Mouse (Mus musculus) spleen, adult 2 months (tissue): ENCODE measurements around the gene Mib2. TPM values are rescaled to one million over a fixed set of nuclear protein-coding genes. Genes with fewer than 3 reads are reported as not detected.

ENCODE experiments used
- DNase-seq, 2 experiments: peaks; one replicate each; pipeline versions ENCODE4 v3.0.0 to v3.0.0-alpha.2; 2012 to 2021; ENCODE audit warnings: low spot score in 2 of 2, low read depth in 1 of 2
- H3K27ac ChIP-seq: fragments of 200-500 bp; 2 replicates; pipeline ENCODE4 v1.5.1; 2012; ENCODE audit warnings: low read length, inconsistent platforms; ENCODE audit not compliant: insufficient read depth
- H3K27me3 ChIP-seq: fragments of 200-500 bp; 2 replicates; pipeline ENCODE4 v1.6.1; 2012; ENCODE audit warnings: mild to moderate bottlenecking, moderate library complexity, low read length, inconsistent platforms; ENCODE audit not compliant: control insufficient read depth, insufficient read depth
- H3K36me3 ChIP-seq: fragments of 200-500 bp; 2 replicates; pipeline ENCODE4 v1.6.1; 2012; ENCODE audit warnings: mild to moderate bottlenecking, low read length, inconsistent platforms; ENCODE audit not compliant: control insufficient read depth, insufficient read depth
- H3K4me1 ChIP-seq: fragments of 200-500 bp; 2 replicates; pipeline ENCODE4 v1.6.1; 2011; ENCODE audit warnings: inconsistent platforms; ENCODE audit not compliant: control insufficient read depth, insufficient read depth, insufficient read length
- H3K4me3 ChIP-seq: fragments of 200-500 bp; 2 replicates; pipeline ENCODE4 v1.5.1; 2011; ENCODE audit warnings: mild to moderate bottlenecking, inconsistent platforms; ENCODE audit not compliant: insufficient read depth, insufficient read length; ENCODE audit errors: extremely low read depth
- CTCF ChIP-seq: fragments of 200-500 bp; IDR thresholded peaks from 2 replicates; pipeline ENCODE4 v1.5.1; 2011; ENCODE audit warnings: mild to moderate bottlenecking, inconsistent platforms; ENCODE audit not compliant: insufficient read depth, insufficient read length, insufficient replicate concordance; ENCODE audit errors: extremely low read depth
- POLR2A ChIP-seq: fragments of 200-500 bp; IDR thresholded peaks from 2 replicates; pipeline ENCODE4 v1.6.1; 2011; ENCODE audit warnings: low read depth, low read length, inconsistent platforms
- WGBS: fragments of 180-500 bp; shearing (Covaris S2); methylation state at CpG from one replicate; pipeline ENCODE4 v1.1.7; 2018; 5-methylcytosine and 5-hydroxymethylcytosine counted together
- polyA plus RNA-seq: library from polyadenylated mRNA; depleted of rRNA; stranded (reverse); fragments of >200 nt; gene quantifications from 2 replicates; pipeline ENCODE4 v1.2.3, GENCODE M21; 2012

Gene Mib2
- polyA plus RNA-seq, 1 experiment, result 56.8 TPM

- H3K36me3 ChIP-seq, result peaks cover 53% of the 10 kb centered on the region
- no peak for TF ChIP-seq POLR2A
- no peak for TF ChIP-seq CTCF
- H3K4me3 ChIP-seq, result no peak overlapping the region
- no peak for DNase-seq
- no peaks in the 10 kb centered on the region for H3K27me3 ChIP-seq
- no peaks in the 10 kb centered on the region for H3K4me1 ChIP-seq
- no peak overlapping the region for H3K27ac ChIP-seq
- 98% methylated on average over 1 of the region's 1 CpGs for WGBS
These were observed 25.5 kb downstream of the Mib2 start for GRCm38 (mm10) chr4:155643531-155643930.

GRCm38 (mm10) chr4:155635766-155636499 is 33.1 kb downstream of the Mib2 start:
- H3K36me3 ChIP-seq, result peaks cover 47% of the 10 kb centered on the region
- H3K4me3 ChIP-seq, result no peak overlapping the region
- no peak overlapping the region for H3K27ac ChIP-seq
- no peak for DNase-seq
- H3K4me1 ChIP-seq, result no peaks in the 10 kb centered on the region
- no peaks in the 10 kb centered on the region for H3K27me3 ChIP-seq
- TF ChIP-seq CTCF (no peak), POLR2A (no peak)

GRCm38 (mm10) chr4:155630267-155630666 is 38.7 kb downstream of the Mib2 start:
- Histone ChIP-seq H3K27me3 (no peaks in the 10 kb centered on the region), H3K36me3 (peaks cover 35% of the 10 kb centered on the region), H3K4me3 (no peak overlapping the region), H3K4me1 (peaks cover 1% of the 10 kb centered on the region; the same call in 1 of the 2 replicates), H3K27ac (no peak overlapping the region)
- 78% methylated on average over 6 of the region's 6 CpGs for WGBS
- DNase-seq, result no peak
- TF ChIP-seq CTCF, result no peak
- no peak for TF ChIP-seq POLR2A

GRCm38 (mm10) chr4:155624338-155625291 is 44.4 kb downstream of the Mib2 start, which contains the start of gene Cdk11b:
Cdk11b (plus strand) TSS chr4:155624854.
- under 1% methylated on average over 84 of the region's 84 CpGs for WGBS
- Histone ChIP-seq H3K27me3 (no peaks in the 10 kb centered on the region), H3K27ac (peak within 1 kb of the TSS; percentile 94), H3K4me1 (peaks cover 4% of the 10 kb centered on the region; the same call in 1 of the 2 replicates), H3K36me3 (peaks cover 8% of the 10 kb centered on the region), H3K4me3 (peak within 1 kb of the TSS; percentile 82)
- TF ChIP-seq POLR2A (peak; percentile 90), CTCF (no peak)
- DNase-seq, result peak; percentile 94 to 99

GRCm38 (mm10) chr4:155618321-155618720 is 50.7 kb downstream of the Mib2 start:
- no peaks in the 10 kb centered on the region for H3K27me3 ChIP-seq
- H3K36me3 ChIP-seq, result peaks cover 22% of the 10 kb centered on the region
- 80% methylated on average over 5 of the region's 5 CpGs for WGBS

GRCm38 (mm10) chr4:155613264-155613663 is 55.7 kb downstream of the Mib2 start:
- no peak for DNase-seq
- 97% methylated on average over 3 of the region's 3 CpGs for WGBS
- Histone ChIP-seq H3K4me1 (no peaks in the 10 kb centered on the region), H3K36me3 (peaks cover 15% of the 10 kb centered on the region), H3K27ac (no peak overlapping the region), H3K4me3 (no peak overlapping the region), H3K27me3 (no peaks in the 10 kb centered on the region)
- TF ChIP-seq CTCF (no peak), POLR2A (no peak)

More at GRCm38 (mm10) chr4:155618321-155618720, 50.7 kb downstream of the Mib2 start:
- Histone ChIP-seq H3K27ac (no peak overlapping the region), H3K4me1 (no peaks in the 10 kb centered on the region), H3K4me3 (no peak overlapping the region)
- TF ChIP-seq CTCF (no peak), POLR2A (no peak)
- DNase-seq, result no peak
